16 mouse cellular contexts compared by ENCODE assay signal in the genomic region with DNA sequence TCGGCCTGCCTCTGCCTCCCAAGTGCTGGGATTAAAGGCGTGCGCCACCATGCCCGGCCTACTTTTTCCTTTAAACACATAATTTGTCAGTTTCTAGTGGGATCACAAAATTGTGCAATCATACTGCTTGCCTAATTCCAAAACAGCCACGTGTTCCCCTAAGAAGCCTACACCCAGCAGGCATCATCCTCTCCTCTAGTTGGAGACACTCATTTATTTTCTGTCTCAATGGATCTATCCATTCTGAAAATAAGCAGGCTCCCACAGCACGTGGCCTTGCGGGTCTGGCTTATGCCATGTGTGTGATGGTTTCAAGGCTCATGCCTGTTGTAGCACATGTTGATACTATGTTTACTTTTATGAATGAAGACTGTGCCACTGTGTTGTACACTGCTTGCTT.
"Had no signal": no experiment of that assay in that cellular context is flagged by ENCODE, and none has a peak within 500 bp of the region (broad histone marks: within the 10 kb centered on the region; RNA-seq: fewer than 3 reads in every experiment).

No protein-coding gene starts in this region.

- H3K9ac ChIP-seq: kidney, embryonic 15.5 days; liver, embryonic 15.5 days; midbrain, embryonic 15.5 days; neural tube, embryonic 15.5 days had no signal

- H3K9me3 ChIP-seq: kidney, embryonic 15.5 days; limb, embryonic 10.5 days; liver, embryonic 15.5 days; midbrain, embryonic 10.5 days; midbrain, embryonic 15.5 days; neural tube, embryonic 15.5 days had no signal

- H3K4me3 ChIP-seq: kidney, embryonic 15.5 days; limb, embryonic 10.5 days; liver, embryonic 15.5 days; midbrain, embryonic 10.5 days; midbrain, embryonic 15.5 days; neural tube, embryonic 15.5 days had no signal

- H3K4me2 ChIP-seq: kidney, embryonic 15.5 days; liver, embryonic 11.5 days; liver, embryonic 15.5 days; midbrain, embryonic 15.5 days; neural tube, embryonic 15.5 days had no signal

- H3K4me1 ChIP-seq: liver, embryonic 15.5 days had no signal

- H3K36me3 ChIP-seq: kidney, embryonic 15.5 days; limb, embryonic 10.5 days; liver, embryonic 15.5 days; midbrain, embryonic 10.5 days; midbrain, embryonic 15.5 days; neural tube, embryonic 15.5 days had no signal

- H3K27ac ChIP-seq: kidney, embryonic 15.5 days; limb, embryonic 10.5 days; liver, embryonic 15.5 days; midbrain, embryonic 10.5 days; midbrain, embryonic 15.5 days; neural tube, embryonic 15.5 days had no signal

- H3K27me3 ChIP-seq: kidney, embryonic 15.5 days; liver, embryonic 15.5 days; midbrain, embryonic 15.5 days; neural tube, embryonic 15.5 days had no signal

- ATAC-seq: intestine, embryonic 16.5 days; midbrain, embryonic 15.5 days had no signal

- DNase-seq: kidney, adult 2 months; kidney, postnatal 14 days; lung, adult 2 months; lung, postnatal 10 days; right cerebral cortex, postnatal 4 days; spleen, adult 18-20 months; thymus, adult 18-20 months; thymus, postnatal 14 days had no signal
